Mouse (Mus musculus): Measurements from ENCODE around the gene Pdpk1. TPM values are rescaled to one million over a fixed set of nuclear protein-coding genes. Genes with fewer than 3 reads are reported as not detected.

Pdpk1 gene
- total RNA-seq, 2 experiments from 2014 or later = 107 to 110 TPM

DNA sequence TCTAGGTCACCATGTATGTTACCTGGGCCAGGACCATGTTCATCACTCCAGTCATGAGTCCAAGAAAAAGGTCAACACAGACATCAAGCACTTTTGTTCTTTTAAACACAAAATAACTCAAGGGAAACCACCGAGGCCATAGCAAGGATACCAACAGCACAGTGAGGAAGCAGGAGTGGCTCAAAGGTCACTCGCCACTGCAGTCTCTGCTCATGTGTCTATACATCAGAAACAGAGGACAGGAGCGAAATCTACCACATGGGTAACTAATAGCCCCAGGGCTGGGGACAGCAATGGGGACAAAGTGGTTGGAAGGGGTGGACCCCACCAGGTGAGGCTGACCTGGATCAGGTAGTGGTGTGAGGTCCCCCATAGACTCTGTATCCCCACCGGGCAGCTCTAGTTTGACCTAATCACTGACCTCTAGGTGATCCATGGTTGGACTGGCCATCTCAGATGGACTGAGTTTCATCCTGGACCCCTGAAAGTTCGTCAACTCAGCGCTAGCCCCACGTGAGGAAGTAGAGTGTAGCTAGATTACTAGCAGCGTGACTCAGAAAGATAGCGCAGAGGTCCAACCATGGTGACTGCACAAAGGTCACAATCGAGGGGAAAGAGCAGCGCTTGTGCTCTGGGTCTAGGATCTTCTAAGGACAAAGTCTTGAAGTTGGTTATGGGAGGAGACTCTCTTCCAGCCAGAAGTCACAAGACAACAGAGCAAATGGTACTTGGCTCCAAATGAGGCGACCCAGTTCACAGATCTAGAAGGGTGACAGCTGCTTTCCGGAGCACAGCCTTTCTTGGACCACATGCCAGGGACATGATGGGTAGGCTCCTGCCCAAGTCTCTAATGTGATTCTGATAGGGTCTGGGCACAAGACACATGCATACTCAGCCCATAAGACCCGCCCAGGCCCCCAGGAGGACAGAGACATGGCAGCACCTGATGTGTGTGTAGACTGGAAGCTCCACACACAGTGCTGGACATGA is 93.8 kb downstream of the Pdpk1 start:
- intact Hi-C loops (cut with DNase I) = no loop called here
- DNase-seq (ENCODE audit: low spot score in 2 of 2) = no peak

DNA sequence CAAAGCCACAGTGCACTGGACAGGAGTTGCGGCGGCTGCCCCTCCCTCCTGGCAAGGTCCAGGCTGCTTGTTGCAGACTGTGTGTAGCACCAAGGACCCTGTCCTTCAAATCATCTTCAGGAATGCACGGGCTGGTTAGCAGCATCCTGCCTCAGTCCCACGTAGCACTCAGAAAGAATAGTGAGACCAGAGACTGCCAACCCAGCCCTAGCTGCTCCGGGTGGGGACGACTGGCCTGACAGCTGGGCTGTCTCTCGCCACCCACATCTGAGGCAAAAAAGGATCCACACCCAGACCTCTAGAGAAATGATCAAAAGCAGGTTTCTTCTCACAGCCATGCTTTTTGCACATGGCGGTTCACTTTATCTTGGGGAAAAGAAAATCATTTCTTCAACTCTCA is 101.7 kb downstream of the Pdpk1 start:
- intact Hi-C loops (cut with DNase I) = no loop called here
- peak; percentile 54 to 57 for DNase-seq (ENCODE audit: low spot score in 2 of 2)

DNA sequence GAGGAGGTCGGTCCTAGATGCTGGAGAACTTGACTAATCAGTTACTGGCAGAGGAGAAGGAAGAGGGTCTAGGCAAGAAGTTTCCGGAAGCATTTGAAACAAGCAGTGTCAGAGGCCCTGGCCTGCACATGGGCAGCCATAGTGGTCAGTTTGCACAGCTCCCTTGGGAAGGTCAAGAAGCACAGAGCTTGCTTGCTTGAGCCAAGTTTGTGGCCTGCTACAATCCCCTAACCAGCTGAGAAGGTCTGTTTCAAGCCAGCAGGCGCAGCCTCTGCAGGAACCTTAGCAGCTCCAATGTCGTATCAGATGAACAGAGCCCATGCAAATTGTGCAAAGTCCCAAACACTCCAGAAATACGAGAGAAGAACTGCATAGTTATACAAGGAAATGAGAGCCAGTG is 102.7 kb downstream of the Pdpk1 start:
- intact Hi-C loops (cut with DNase I) = no loop called here
- DNase-seq (ENCODE audit: low spot score in 2 of 2) = no peak

DNA sequence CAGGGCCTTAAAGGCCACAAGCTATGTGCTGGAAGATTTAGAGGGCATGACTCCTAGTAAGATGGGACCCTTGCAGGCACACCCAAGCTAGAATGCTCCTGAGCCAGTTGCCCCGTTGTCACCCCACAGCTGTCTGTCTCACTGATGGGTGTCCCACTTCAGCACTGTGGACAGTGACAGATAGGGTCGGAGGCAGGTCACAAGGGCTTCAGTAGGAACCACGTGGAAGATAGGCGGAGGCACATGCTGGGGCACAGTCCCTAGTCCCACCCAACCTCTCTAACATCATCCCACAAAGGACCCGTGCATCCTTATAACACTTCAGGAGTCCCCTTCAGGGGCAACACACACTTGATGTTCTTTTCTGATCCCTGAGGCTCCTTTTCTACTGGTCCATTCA is 104.7 kb downstream of the Pdpk1 start:
- intact Hi-C loops (cut with DNase I) = no loop called here

DNA sequence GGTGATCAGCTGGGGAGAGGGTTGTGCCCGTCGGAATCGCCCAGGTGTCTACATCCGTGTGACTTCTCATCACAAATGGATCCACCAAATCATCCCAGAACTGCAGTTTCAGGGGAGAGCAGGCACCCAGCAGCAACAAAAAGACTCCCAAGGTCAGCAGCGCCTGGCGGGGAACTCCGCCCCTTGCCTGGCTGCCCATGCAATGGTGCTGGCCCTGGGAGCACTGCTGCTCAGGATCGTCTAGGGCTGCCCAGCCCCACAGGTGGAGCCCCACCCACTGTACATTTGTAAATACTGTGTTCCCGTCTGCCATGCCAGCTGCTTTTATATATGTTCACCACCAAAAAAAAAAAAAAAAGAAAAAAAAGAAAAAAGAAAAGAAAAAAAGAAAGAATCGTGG is 105.1 kb downstream of the Pdpk1 start:
- no peak for DNase-seq (ENCODE audit: low spot score in 2 of 2)
- intact Hi-C loops (cut with DNase I) = no loop called here

More for the DNA sequence above, 104.7 kb downstream of the Pdpk1 start:
- DNase-seq (ENCODE audit: low spot score in 2 of 2) = no peak

DNA sequence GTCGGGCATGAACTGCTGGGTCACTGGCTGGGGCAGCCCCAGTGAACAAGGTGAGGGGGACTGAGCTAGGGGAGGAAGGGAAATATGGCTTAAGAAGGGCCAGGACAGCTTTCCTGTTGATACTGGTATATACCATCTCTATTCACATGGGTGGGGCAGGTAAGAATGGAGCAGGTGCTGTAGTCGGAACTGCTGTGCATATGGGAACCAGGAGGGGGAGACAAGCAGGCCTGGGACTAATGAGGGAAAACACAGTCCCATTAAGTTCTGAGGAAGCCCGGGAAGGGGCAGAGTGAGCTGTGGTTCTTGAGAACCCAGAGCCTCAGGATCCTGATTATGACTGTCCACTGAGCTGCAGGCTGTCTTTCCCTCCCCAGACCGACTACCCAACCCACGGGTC is 106.2 kb downstream of the Pdpk1 start:
- intact Hi-C loops (cut with DNase I) = no loop called here

DNA sequence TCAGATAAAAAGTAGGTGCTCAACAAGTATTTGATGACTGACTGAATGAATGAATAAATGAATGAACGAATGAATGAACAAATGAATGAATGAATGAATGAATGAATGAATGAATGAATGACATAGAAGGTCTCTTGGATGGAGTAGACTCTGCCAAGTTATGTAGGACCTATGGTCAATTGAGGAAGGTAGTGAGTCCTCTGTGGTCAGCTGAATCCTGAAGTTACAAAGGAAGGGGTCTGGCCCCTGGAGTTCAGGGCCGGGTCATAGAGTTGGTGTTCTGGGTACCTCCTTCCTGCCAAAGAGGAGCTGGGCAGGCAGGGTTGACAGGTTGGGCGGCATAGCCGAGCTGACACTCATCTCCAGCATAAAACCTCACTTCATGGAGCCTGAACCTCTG is 112.9 kb downstream of the Pdpk1 start, which contains the start of gene Prss27:
TSS of gene Prss27 (plus strand) at position 301 of the 400 bp plus-strand sequence.
- DNase-seq (ENCODE audit: low spot score in 2 of 2) = no peak
- intact Hi-C loops (cut with DNase I) = no loop called here

More for the DNA sequence above, 106.2 kb downstream of the Pdpk1 start:
- no peak for DNase-seq (ENCODE audit: low spot score in 2 of 2)

DNA sequence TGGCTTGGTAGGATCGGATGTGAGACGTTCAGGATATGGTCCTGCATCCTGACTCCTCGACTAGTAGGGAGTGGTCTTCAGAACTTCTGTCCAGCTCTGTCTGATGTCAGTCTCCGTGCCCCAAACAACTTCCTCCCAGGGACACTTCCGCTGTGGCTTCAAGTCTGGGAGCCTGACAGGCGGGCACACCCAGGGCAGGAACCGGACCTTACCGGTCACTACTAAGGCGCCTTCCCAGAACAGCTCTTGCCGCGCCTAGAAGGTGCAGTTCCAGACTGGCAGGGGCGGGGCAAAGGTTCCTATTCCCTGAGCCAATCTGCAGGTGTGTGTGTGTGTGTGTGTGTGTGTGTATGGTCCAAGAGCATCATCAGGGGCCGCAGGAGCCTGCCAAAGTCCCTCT is 113.4 kb downstream of the Pdpk1 start:
- intact Hi-C loops (cut with DNase I) = no loop called here
- DNase-seq (ENCODE audit: low spot score in 2 of 2) = no peak

DNA sequence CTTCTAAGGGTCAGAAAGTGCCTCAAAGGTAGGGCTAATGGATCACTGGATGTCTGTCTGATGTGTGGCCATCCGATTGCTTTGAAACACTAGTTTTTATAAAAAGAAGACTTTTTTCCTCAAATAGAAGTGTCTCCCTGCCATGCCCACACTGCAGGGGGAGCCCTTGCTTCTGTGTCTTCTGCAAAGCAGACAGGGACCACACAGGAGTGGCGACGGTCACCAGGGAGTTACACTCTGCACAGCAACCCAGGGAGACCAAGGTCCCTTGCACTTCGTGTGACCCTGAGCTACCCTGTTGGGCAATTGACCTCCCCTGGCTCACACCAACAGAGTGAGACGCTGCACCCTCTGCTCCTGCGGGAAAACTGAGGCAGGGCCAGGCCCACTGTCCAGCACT is 113.8 kb downstream of the Pdpk1 start:
- intact Hi-C loops (cut with DNase I) = no loop called here
- DNase-seq (ENCODE audit: low spot score in 2 of 2) = no peak

DNA sequence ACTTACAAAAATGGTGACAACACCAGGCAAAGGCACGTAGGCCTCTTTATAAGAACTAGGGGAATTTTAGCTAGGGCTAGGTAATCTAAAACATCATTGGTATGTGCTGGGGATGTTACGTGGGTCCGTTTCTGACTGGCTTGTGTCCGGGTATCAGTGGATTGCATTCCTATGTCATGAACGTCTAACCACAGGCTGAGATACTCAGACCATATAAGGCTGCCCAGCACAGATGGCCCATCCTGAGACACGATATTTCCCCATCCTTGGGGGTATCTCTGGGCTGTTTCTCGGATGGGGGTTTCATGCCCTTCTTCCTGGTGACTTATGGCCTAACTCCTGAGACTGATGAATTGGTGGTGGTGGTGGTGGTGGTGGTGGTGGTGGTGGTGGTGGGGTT is 115.6 kb downstream of the Pdpk1 start:
- intact Hi-C loops (cut with DNase I) = no loop called here
- no peak for DNase-seq (ENCODE audit: low spot score in 2 of 2)

DNA sequence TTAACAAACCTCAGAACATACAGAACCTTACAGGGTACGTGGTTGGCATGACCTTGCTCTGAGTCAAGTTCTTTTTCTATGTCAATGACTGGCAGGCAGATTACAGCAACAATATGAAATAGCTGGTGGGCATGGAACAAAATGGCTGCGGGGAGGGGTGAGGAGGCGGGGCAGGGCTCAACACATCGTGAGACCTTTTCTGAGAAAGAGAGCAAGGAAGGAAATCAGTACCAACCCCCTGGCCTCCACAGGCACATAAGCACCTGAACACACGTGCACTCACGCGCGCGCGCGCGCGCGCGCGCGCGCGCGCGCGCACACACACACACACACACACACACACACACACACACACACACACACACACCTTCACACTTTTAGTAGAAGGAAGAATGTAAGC is 120.2 kb downstream of the Pdpk1 start:
- intact Hi-C loops (cut with DNase I) = no loop called here
- no peak for DNase-seq (ENCODE audit: low spot score in 2 of 2)

DNA sequence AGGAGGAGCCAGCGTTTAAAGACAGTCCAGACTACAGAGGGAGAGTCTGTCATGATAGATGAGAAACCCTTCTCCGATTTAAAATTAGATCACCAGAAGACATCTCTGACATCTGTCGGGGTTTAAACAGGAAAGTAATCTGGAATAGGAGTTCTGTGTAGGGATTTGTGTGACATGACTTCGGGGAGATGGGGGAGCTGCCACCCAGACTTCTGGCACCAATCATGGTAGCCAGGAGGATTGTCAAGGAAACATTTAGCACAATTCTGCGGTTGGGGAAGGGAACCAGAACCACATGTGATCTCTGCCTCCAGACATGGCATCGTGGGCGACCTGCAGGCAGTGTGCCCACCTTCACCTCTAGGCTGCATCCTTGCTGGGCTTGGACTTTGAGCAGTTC is 121.2 kb downstream of the Pdpk1 start:
- DNase-seq (ENCODE audit: low spot score in 2 of 2) = no peak
- intact Hi-C loops (cut with DNase I) = no loop called here

Other genes starting within 250 kb of the Pdpk1 start
- not detected for gene Dcpp3, start 233.5 kb downstream of the Pdpk1 start, total RNA-seq (2021)
- not detected for gene Sbp, start 209.3 kb downstream of the Pdpk1 start, total RNA-seq (2021)
- gene Sbpl, start 195.7 kb downstream of the Pdpk1 start, total RNA-seq (2021) = not detected
- gene Prss30, start 170.4 kb downstream of the Pdpk1 start, total RNA-seq (2021) = under 1 TPM; 0.20 to 0.68 TPM
- gene Prss22, start 152.8 kb downstream of the Pdpk1 start, total RNA-seq (2021) = 1 to 10 TPM; 1.2 to 1.8 TPM
- gene Prss27, start 112.8 kb downstream of the Pdpk1 start, total RNA-seq (2021) = not detected
- 10 to 100 TPM; 23.6 to 24.8 TPM for gene Kctd5, start 77.4 kb downstream of the Pdpk1 start, total RNA-seq (2021)
- 10 to 100 TPM; 29.1 to 29.5 TPM for gene Amdhd2, start 12.8 kb upstream of the Pdpk1 start, total RNA-seq (2021)
- gene Atp6v0c, start 18.8 kb upstream of the Pdpk1 start, total RNA-seq (2021) = 1,000 to 10,000 TPM; 1,241 to 1,448 TPM
- gene Tbc1d24, start 54.6 kb upstream of the Pdpk1 start, total RNA-seq (2021) = 10 to 100 TPM; 64.4 to 65.5 TPM
- 10 to 100 TPM; 10.0 to 10.4 TPM for gene Ntn3, start 58.6 kb upstream of the Pdpk1 start, total RNA-seq (2021)
- 10 to 100 TPM in 1 of 2 experiments, 1 to 10 TPM in 1; 9.4 to 14.2 TPM for gene Tedc2, start 69.9 kb upstream of the Pdpk1 start, total RNA-seq (2021)
- 1 to 10 TPM; 4.9 to 5.4 TPM for gene Ccnf, start 100.6 kb upstream of the Pdpk1 start, total RNA-seq (2021)
- 1 to 10 TPM in 1 of 2 experiments, under 1 TPM in 1; 0.72 to 1.1 TPM for gene Abca17, start 200.1 kb upstream of the Pdpk1 start, total RNA-seq (2021)
- gene Abca3, start 201.0 kb upstream of the Pdpk1 start, total RNA-seq (2021) = 10 to 100 TPM; 79.2 to 79.9 TPM